Mouse (Mus musculus) olfactory bulb, adult 2 months (tissue): ENCODE results near the gene Ldlrad3.

Source experiments
- CTCF ChIP-seq: fragments of 200-500 bp; IDR thresholded peaks from 2 replicates; pipeline ENCODE4 v1.5.1; 2012; ENCODE audit warnings: low read depth, mild to moderate bottlenecking, low read length, moderate library complexity; ENCODE audit not compliant: insufficient read depth
- POLR2A ChIP-seq: fragments of 200-500 bp; IDR thresholded peaks from 2 replicates; pipeline ENCODE4 v1.6.1; 2012; ENCODE audit warnings: mild to moderate bottlenecking, low read depth, low read length, moderate library complexity; ENCODE audit not compliant: insufficient read depth

- TF ChIP-seq POLR2A (no peak), CTCF (no peak)
Measured at GRCm38 (mm10) chr2:102136184-102136583, 50.0 kb downstream of the Ldlrad3 start.
